Mouse (Mus musculus): ENCODE results near the gene Rnf43. TPM values are rescaled to one million over a fixed set of nuclear protein-coding genes. Genes with fewer than 3 reads are reported as not detected.

Rnf43 gene
- polyA plus RNA-seq, 1 experiment from 2014 or later: 5.5 TPM

DNA sequence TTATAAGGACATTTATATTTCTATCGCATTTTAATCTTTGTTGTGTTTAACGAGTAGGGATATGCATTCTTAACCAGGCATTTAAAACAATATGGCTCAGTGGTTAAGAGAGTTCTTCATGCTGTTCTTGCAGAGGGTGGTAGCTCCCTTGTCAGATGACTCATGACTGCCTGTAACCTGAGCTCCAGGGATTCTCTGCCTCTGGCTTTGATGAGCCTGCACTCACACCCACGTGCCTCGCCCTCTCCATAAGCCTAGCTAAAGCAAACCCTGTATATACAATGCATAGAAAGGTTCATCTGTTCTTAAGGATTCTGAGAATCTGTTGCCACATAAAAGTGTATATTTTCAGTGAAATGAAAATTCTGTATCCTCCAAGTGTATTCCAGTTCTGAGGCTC is 39.4 kb upstream of the Rnf43 start:
- DNase-seq (ENCODE audit: low spot score): peak; percentile 65
- H3K4me3 ChIP-seq (replicated peaks; ENCODE audit: low read depth, low read length): no peak overlapping the region
- no peaks in the 10 kb centered on the region for H3K9me3 ChIP-seq (replicated peaks; ENCODE audit: low read length)
- H3K4me2 ChIP-seq (ENCODE audit: low read length): no peak overlapping the region
- no peak overlapping the region for H3K9ac ChIP-seq (ENCODE audit: low read depth, low read length)
- peaks cover 9% of the 10 kb centered on the region for H3K36me3 ChIP-seq (ENCODE audit: insufficient read depth, low read length)
- H3K4me1 ChIP-seq (replicated peaks; ENCODE audit: insufficient read depth, low read length): no peaks in the 10 kb centered on the region
- 39% methylated on average over 4 of the region's 4 CpGs for WGBS
- no peak for ATAC-seq (replicated peaks; ENCODE audit: low FRiP score, low read depth)
- no peak overlapping the region for H3K27ac ChIP-seq
- TF ChIP-seq CTCF (IDR thresholded peaks at IDR 0.05; ENCODE audit: low read depth): no peak
- no peaks in the 10 kb centered on the region for H3K27me3 ChIP-seq (ENCODE audit: insufficient read depth, low read length)

DNA sequence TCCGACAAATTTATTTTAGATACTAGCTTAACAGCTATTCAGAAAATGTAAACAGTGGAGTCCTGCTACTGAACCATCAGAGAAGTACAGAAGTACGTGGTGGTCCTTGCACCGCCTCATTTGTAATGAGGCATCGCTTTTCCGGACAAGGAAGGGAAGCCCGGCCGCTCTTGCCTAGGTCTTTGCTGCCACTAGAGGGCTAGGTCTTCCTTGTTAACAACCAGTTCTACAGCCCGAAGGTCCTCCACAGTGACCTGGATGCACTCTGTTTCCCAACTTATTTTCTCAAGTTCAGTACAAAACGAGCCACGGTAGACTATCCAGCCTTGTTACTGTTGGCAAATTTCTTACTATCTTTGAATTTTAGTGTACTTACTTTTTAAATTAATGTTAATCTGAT is 32.7 kb upstream of the Rnf43 start:
- Histone ChIP-seq H3K4me3 (replicated peaks; ENCODE audit: low read depth, low read length) (no peak overlapping the region), H3K27ac (no peak overlapping the region), H3K4me1 (replicated peaks; ENCODE audit: insufficient read depth, low read length) (no peaks in the 10 kb centered on the region), H3K27me3 (ENCODE audit: insufficient read depth, low read length) (no peaks in the 10 kb centered on the region), H3K4me2 (ENCODE audit: low read length) (no peak overlapping the region), H3K36me3 (ENCODE audit: insufficient read depth, low read length) (no peaks in the 10 kb centered on the region), H3K9ac (ENCODE audit: low read depth, low read length) (no peak overlapping the region), H3K9me3 (replicated peaks; ENCODE audit: low read length) (no peaks in the 10 kb centered on the region)
- 22% methylated on average over 10 of the region's 10 CpGs for WGBS
- peak; percentile 80 for TF ChIP-seq CTCF (IDR thresholded peaks at IDR 0.05; ENCODE audit: low read depth)
- peak; percentile 88 for DNase-seq (ENCODE audit: low spot score)
- ATAC-seq (replicated peaks; ENCODE audit: low FRiP score, low read depth): 0 out of 2 replicates have a peak, but pooled peaks have one; percentile 33

DNA sequence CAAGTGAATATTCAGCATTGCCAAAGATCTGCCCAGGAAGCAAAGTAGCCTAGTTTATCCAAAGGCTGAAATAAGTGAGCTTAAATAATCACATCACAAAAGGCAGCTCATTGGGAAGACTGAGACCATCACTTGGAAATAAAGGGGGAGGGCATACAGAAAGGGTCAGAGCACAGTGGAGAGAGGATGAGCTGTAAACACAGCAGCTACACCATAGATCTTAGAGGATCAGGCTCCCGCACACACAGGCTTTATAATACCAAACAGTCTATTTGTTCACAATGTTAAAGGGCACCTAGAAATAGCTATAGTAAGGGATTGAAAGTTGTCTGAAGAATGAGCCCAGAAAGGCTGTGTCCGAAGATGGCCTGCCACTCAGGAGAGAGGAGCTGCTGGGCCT is 23.7 kb upstream of the Rnf43 start:
- DNase-seq (ENCODE audit: low spot score): no peak
- peak overlapping the region; percentile 40 for H3K4me3 ChIP-seq (replicated peaks; ENCODE audit: low read depth, low read length)
- H3K27ac ChIP-seq: 0 out of 2 replicates have a peak overlapping the region, but pooled peaks have one; percentile 34
- H3K4me1 ChIP-seq (replicated peaks; ENCODE audit: insufficient read depth, low read length): no peaks in the 10 kb centered on the region
- peak overlapping the region; percentile 61 for H3K4me2 ChIP-seq (ENCODE audit: low read length)
- TF ChIP-seq CTCF (IDR thresholded peaks at IDR 0.05; ENCODE audit: low read depth): no peak
- H3K36me3 ChIP-seq (ENCODE audit: insufficient read depth, low read length): 0 out of 2 replicates have a peak, but pooled peaks cover 3% of the 10 kb centered on the region
- no peak for ATAC-seq (replicated peaks; ENCODE audit: low FRiP score, low read depth)
- no peaks in the 10 kb centered on the region for H3K27me3 ChIP-seq (ENCODE audit: insufficient read depth, low read length)
- 19% methylated on average over 2 of the region's 2 CpGs for WGBS
- no peaks in the 10 kb centered on the region for H3K9me3 ChIP-seq (replicated peaks; ENCODE audit: low read length)
- peak overlapping the region; percentile 71 for H3K9ac ChIP-seq (ENCODE audit: low read depth, low read length)

- DNase-seq (ENCODE audit: low spot score) (peak; percentile 79), ATAC-seq (replicated peaks; ENCODE audit: low FRiP score, low read depth) (peak; percentile 90)
- H3K36me3 ChIP-seq (ENCODE audit: insufficient read depth, low read length): 0 out of 2 replicates have a peak, but pooled peaks cover 3% of the 10 kb centered on the region
- WGBS: under 1% methylated on average over 29 of the region's 29 CpGs
- peak overlapping the region; percentile 40 for H3K4me3 ChIP-seq (replicated peaks; ENCODE audit: low read depth, low read length)
- peak overlapping the region; percentile 71 for H3K9ac ChIP-seq (ENCODE audit: low read depth, low read length)
- no peaks in the 10 kb centered on the region for H3K27me3 ChIP-seq (ENCODE audit: insufficient read depth, low read length)
- TF ChIP-seq CTCF (IDR thresholded peaks at IDR 0.05; ENCODE audit: low read depth): no peak
- H3K9me3 ChIP-seq (replicated peaks; ENCODE audit: low read length): no peaks in the 10 kb centered on the region
- H3K27ac ChIP-seq: 0 out of 2 replicates have a peak overlapping the region, but pooled peaks have one; percentile 34
- no peaks in the 10 kb centered on the region for H3K4me1 ChIP-seq (replicated peaks; ENCODE audit: insufficient read depth, low read length)
- peak overlapping the region; percentile 61 for H3K4me2 ChIP-seq (ENCODE audit: low read length)
These were observed 23.3 kb upstream of the Rnf43 start for GRCm38 (mm10) chr11:87639206-87639605.

GRCm38 (mm10) chr11:87642865-87643264 is 19.7 kb upstream of the Rnf43 start:
- Histone ChIP-seq H3K9ac (ENCODE audit: low read depth, low read length) (no peak overlapping the region), H3K27me3 (ENCODE audit: insufficient read depth, low read length) (no peaks in the 10 kb centered on the region), H3K36me3 (ENCODE audit: insufficient read depth, low read length) (no peaks in the 10 kb centered on the region), H3K4me3 (replicated peaks; ENCODE audit: low read depth, low read length) (no peak overlapping the region), H3K4me2 (ENCODE audit: low read length) (no peak overlapping the region), H3K27ac (no peak overlapping the region), H3K9me3 (replicated peaks; ENCODE audit: low read length) (no peaks in the 10 kb centered on the region), H3K4me1 (replicated peaks; ENCODE audit: insufficient read depth, low read length) (no peaks in the 10 kb centered on the region)
- no peak for ATAC-seq (replicated peaks; ENCODE audit: low FRiP score, low read depth)
- no peak for TF ChIP-seq CTCF (IDR thresholded peaks at IDR 0.05; ENCODE audit: low read depth)
- no peak for DNase-seq (ENCODE audit: low spot score)

GRCm38 (mm10) chr11:87654693-87655092 is 7.8 kb upstream of the Rnf43 start:
- H3K4me2 ChIP-seq (ENCODE audit: low read length): no peak overlapping the region
- no peak for TF ChIP-seq CTCF (IDR thresholded peaks at IDR 0.05; ENCODE audit: low read depth)
- no peak overlapping the region for H3K27ac ChIP-seq
- no peaks in the 10 kb centered on the region for H3K27me3 ChIP-seq (ENCODE audit: insufficient read depth, low read length)
- no peaks in the 10 kb centered on the region for H3K4me1 ChIP-seq (replicated peaks; ENCODE audit: insufficient read depth, low read length)
- no peaks in the 10 kb centered on the region for H3K36me3 ChIP-seq (ENCODE audit: insufficient read depth, low read length)
- 78% methylated on average over 5 of the region's 5 CpGs for WGBS
- H3K9me3 ChIP-seq (replicated peaks; ENCODE audit: low read length): no peaks in the 10 kb centered on the region
- ATAC-seq (replicated peaks; ENCODE audit: low FRiP score, low read depth) (no peak), DNase-seq (ENCODE audit: low spot score) (no peak)
- no peak overlapping the region for H3K9ac ChIP-seq (ENCODE audit: low read depth, low read length)
- no peak overlapping the region for H3K4me3 ChIP-seq (replicated peaks; ENCODE audit: low read depth, low read length)

- H3K9ac ChIP-seq (ENCODE audit: low read depth, low read length): no peak overlapping the region
- no peaks in the 10 kb centered on the region for H3K36me3 ChIP-seq (ENCODE audit: insufficient read depth, low read length)
- H3K4me3 ChIP-seq (replicated peaks; ENCODE audit: low read depth, low read length): no peak overlapping the region
- H3K4me1 ChIP-seq (replicated peaks; ENCODE audit: insufficient read depth, low read length): no peaks in the 10 kb centered on the region
- no peak overlapping the region for H3K4me2 ChIP-seq (ENCODE audit: low read length)
- DNase-seq (ENCODE audit: low spot score): no peak
- no peak overlapping the region for H3K27ac ChIP-seq
- no peak for ATAC-seq (replicated peaks; ENCODE audit: low FRiP score, low read depth)
- H3K27me3 ChIP-seq (ENCODE audit: insufficient read depth, low read length): no peaks in the 10 kb centered on the region
- TF ChIP-seq CTCF (IDR thresholded peaks at IDR 0.05; ENCODE audit: low read depth): no peak
- WGBS: 65% methylated on average over 7 of the region's 7 CpGs
- H3K9me3 ChIP-seq (replicated peaks; ENCODE audit: low read length): no peaks in the 10 kb centered on the region
These were observed 3.3 kb upstream of the Rnf43 start for GRCm38 (mm10) chr11:87659216-87659615.

All from kidney, postnatal 0 days (tissue).